Mouse (Mus musculus): ENCODE results near the gene Btg4.

Gene Btg4

DNA sequence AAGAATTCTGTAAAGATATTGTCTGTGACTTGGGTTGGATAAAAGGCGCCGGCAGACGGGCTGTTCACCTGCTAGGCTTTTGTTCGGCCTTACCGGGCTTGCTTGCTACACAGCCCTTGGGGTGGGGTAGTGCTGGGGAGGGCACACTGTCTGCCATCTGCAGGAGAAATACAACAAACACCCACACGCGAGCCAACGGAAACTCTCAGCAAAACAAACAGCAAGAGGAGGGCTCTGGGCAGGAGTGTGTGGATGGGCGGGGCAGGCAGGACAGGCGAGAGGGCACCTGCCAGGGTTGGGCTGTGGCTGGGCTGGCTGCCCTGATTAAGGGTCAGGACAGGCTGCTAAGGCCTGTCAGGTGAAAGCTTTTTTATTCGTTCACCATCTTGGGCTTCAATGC, 107.3 kb downstream of the Btg4 start:
- DNase-seq (ENCODE audit: low spot score): no peak

DNA sequence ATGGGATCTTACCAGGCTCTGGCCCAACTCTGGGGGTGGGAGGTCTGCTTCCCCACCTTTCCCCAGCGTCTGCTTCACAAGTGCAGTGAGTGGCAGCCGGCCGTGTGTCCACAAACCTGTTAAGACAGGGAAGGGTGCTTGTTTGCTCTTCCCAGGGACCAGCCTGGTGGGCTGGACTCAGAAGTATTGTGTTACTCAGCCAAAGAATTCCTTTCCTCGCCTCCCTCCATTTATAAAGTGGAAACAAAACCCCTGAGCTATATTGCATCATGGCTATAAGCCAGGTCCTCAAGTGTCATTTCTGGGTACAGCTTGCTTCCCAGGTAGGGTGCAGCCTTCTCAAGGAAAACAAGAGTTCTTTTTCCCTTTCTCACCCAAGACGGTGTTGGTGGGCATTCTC, 108.0 kb downstream of the Btg4 start:
- DNase-seq (ENCODE audit: low spot score): no peak

DNA sequence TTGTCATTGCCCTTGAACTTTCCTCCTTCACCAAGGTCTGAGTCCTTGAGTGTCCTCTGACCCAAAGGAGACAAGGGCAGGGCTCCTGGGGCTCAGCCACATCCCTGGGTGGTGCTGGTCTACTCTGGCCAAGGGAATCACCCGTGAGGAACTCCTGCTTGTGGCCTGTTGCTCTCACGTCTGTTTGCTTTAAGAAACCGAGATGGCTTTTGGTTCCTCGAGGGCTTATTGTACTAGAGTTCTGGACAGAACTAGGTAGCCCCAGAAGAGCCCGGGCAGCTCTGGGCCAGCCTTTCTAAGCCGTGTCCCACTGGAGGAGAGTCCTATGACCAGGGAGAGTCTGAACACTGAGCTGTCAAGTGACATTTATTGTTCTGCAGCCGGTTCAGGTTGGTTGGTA, 108.4 kb downstream of the Btg4 start:
- DNase-seq (ENCODE audit: low spot score): no peak
